Mouse (Mus musculus): ENCODE measurements around the gene Gm10192. TPM values are rescaled to one million over a fixed set of nuclear protein-coding genes. Genes with fewer than 3 reads are reported as not detected.
"Not testable (repeated sequence)": the region's sequence is repeated elsewhere in the genome, so short reads cannot be mapped to it uniquely, and the experiment has no call there.

Gene Gm10192
- polyA plus RNA-seq (2012; fragmentation: generic; extraction: Trizol): not detected
- long read RNA-seq, experiment 1: 0 reads
- long read RNA-seq, experiment 2: 0 reads

GRCm38 (mm10) chr4:97183066-97183465 is at the start of gene Gm10192:
Gene Gm10192 (minus strand): TSS chr4:97183166.
- H3K4me3 ChIP-seq (ENCODE audit: insufficient read depth, poor library complexity, severe bottlenecking); H3ac ChIP-seq (ENCODE audit: control insufficient read depth, insufficient read length, low read depth); H3K36me3 ChIP-seq (ENCODE audit: control insufficient read depth, insufficient read depth); H3K79me2 ChIP-seq (ENCODE audit: control insufficient read depth, insufficient read depth); H3K27me3 ChIP-seq (ENCODE audit: control insufficient read depth, insufficient read depth, insufficient read length); H3K79me3 ChIP-seq (ENCODE audit: low read depth): not testable (repeated sequence)

DNA sequence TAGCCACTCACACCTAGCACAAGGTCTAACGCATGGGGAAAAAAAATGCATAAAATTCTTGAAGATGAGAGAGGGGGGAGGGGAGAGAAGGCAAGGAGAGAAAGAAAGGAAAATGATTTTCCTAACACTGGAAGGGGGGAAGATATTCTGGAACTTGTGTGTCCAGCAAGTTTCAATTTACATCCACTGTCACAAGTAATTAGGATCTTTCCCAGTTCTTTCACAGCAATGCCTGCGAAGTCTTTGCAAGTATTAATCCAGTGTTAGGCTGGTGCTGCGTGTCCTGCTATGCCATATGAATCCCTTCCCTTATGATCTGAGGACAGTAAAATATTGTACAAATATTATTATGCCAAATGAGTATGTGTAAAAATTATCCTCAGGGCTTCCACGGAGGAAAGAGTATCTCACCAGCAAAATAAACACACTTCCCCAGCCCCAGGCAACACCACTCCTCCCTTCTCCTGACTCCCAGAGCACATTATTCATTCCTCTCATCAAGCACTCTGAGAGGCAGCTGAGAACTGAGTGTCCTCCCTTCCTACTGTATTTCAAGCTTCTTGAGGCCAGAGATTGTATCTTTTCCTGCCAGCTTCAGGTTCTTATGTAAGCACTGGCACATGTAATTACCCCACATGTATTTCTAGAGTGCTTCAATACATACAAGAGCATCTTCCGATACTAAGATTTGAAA is 47.6 kb upstream of the Gm10192 start:
- no peak overlapping the region for H3K4me3 ChIP-seq (ENCODE audit: insufficient read depth, poor library complexity, severe bottlenecking)
- no peak overlapping the region for H3ac ChIP-seq (ENCODE audit: control insufficient read depth, insufficient read length, low read depth)
- TF ChIP-seq MYOG (IDR thresholded peaks at IDR 0.05; ENCODE audit: control insufficient read depth, extremely low read depth, insufficient read length) (no peak), MYOD1 (IDR thresholded peaks at IDR 0.05; ENCODE audit: control insufficient read depth, insufficient read length, low read depth) (no peak), MAX (IDR thresholded peaks at IDR 0.05) (no peak), CTCF (IDR thresholded peaks at IDR 0.05; ENCODE audit: control insufficient read depth, insufficient read depth, insufficient read length) (no peak), FOSL1 (IDR thresholded peaks at IDR 0.05; ENCODE audit: insufficient read depth, low read length, poor library complexity, severe bottlenecking) (no peak), CEBPB (IDR thresholded peaks at IDR 0.05; ENCODE audit: low read depth) (no peak), USF1 (IDR thresholded peaks at IDR 0.05; ENCODE audit: low read depth) (no peak)
- H3K36me3 ChIP-seq (ENCODE audit: control insufficient read depth, insufficient read depth): no peaks in the 10 kb centered on the region
- no peaks in the 10 kb centered on the region for H3K27me3 ChIP-seq (ENCODE audit: control insufficient read depth, insufficient read depth, insufficient read length)
- H3K79me2 ChIP-seq (ENCODE audit: control insufficient read depth, insufficient read depth): no peaks in the 10 kb centered on the region
- H3K79me3 ChIP-seq (ENCODE audit: low read depth): no peaks in the 10 kb centered on the region

DNA sequence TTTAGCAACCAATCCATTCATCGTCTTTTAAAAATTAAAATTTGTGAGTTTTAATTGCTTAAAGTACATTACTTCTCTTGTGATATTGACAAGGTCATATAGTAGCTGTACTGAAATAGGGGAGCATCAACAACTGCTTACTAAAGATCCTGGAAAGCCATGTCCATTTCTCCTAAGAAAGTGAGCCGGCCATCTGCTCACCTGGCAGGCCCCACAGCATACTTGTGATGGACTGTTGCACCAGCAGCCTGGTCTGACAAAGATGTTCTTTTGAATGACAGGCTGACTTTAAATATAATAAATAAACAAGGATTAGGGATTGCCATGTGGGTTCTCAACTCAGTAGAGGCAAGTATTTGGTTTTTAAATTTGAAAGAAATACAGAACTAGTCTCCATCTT is 36.7 kb upstream of the Gm10192 start:
- no peaks in the 10 kb centered on the region for H3K36me3 ChIP-seq (ENCODE audit: control insufficient read depth, insufficient read depth)

DNA sequence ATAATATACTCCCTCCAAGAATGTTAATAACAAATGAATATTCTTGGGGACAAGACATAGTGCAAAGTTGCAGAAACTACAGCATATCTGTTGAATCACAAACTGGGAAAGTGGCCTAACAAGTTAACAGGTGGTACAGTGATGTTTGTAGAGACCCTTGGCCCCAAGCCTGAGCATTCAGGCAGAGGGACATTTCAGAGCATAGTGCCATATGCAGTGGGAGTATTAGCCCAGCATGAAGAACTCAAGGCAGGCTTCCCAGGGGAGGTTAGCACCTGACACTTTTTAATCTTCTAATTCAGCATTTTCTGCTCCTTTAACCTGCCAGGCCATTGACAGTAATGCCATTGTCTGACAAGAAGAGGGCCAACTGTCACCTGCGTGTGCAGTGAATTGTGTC is 34.9 kb upstream of the Gm10192 start:
- no peaks in the 10 kb centered on the region for H3K79me3 ChIP-seq (ENCODE audit: low read depth)
- no peaks in the 10 kb centered on the region for H3K27me3 ChIP-seq (ENCODE audit: control insufficient read depth, insufficient read depth, insufficient read length)
- no peak overlapping the region for H3ac ChIP-seq (ENCODE audit: control insufficient read depth, insufficient read length, low read depth)
- H3K4me3 ChIP-seq (ENCODE audit: insufficient read depth, poor library complexity, severe bottlenecking): no peak overlapping the region
- no peak for TF ChIP-seq MYOD1 (IDR thresholded peaks at IDR 0.05; ENCODE audit: control insufficient read depth, insufficient read length, low read depth)
- TF ChIP-seq FOSL1 (IDR thresholded peaks at IDR 0.05; ENCODE audit: insufficient read depth, low read length, poor library complexity, severe bottlenecking): no peak
- no peak for TF ChIP-seq CTCF (IDR thresholded peaks at IDR 0.05; ENCODE audit: control insufficient read depth, insufficient read depth, insufficient read length)
- TF ChIP-seq CEBPB (IDR thresholded peaks at IDR 0.05; ENCODE audit: low read depth): no peak
- TF ChIP-seq MAX (IDR thresholded peaks at IDR 0.05): no peak
- TF ChIP-seq MYOG (IDR thresholded peaks at IDR 0.05; ENCODE audit: control insufficient read depth, extremely low read depth, insufficient read length): no peak
- no peak for TF ChIP-seq USF1 (IDR thresholded peaks at IDR 0.05; ENCODE audit: low read depth)
- no peaks in the 10 kb centered on the region for H3K79me2 ChIP-seq (ENCODE audit: control insufficient read depth, insufficient read depth)
- no peaks in the 10 kb centered on the region for H3K36me3 ChIP-seq (ENCODE audit: control insufficient read depth, insufficient read depth)

More for the DNA sequence above, 36.7 kb upstream of the Gm10192 start:
- Histone ChIP-seq H3K79me3 (ENCODE audit: low read depth) (no peaks in the 10 kb centered on the region), H3K79me2 (ENCODE audit: control insufficient read depth, insufficient read depth) (no peaks in the 10 kb centered on the region), H3ac (ENCODE audit: control insufficient read depth, insufficient read length, low read depth) (no peak overlapping the region), H3K4me3 (ENCODE audit: insufficient read depth, poor library complexity, severe bottlenecking) (no peak overlapping the region), H3K27me3 (ENCODE audit: control insufficient read depth, insufficient read depth, insufficient read length) (no peaks in the 10 kb centered on the region)
- TF ChIP-seq CTCF (IDR thresholded peaks at IDR 0.05; ENCODE audit: control insufficient read depth, insufficient read depth, insufficient read length): no peak
- TF ChIP-seq FOSL1 (IDR thresholded peaks at IDR 0.05; ENCODE audit: insufficient read depth, low read length, poor library complexity, severe bottlenecking): no peak
- TF ChIP-seq MYOD1 (IDR thresholded peaks at IDR 0.05; ENCODE audit: control insufficient read depth, insufficient read length, low read depth): no peak
- TF ChIP-seq MAX (IDR thresholded peaks at IDR 0.05): no peak
- TF ChIP-seq MYOG (IDR thresholded peaks at IDR 0.05; ENCODE audit: control insufficient read depth, extremely low read depth, insufficient read length): no peak
- TF ChIP-seq USF1 (IDR thresholded peaks at IDR 0.05; ENCODE audit: low read depth): no peak
- no peak for TF ChIP-seq CEBPB (IDR thresholded peaks at IDR 0.05; ENCODE audit: low read depth)

DNA sequence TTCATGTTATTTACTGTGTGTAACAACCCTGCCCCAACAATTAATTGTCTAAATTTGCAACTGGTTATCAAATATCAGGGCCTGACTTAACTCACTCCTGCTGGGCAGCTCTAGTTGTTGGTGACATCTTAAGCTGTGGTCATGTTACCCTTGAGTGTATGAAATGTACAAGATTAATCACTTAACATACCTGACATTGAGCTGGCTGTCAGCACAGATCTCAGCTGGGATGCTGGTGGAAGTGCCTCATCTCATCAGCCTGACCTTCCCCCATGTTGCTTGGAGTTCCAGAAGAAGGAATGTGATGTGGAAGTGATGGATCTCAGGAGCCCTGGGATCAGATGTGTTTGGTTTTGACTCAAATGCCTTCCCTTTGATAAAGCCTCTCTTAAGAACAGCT is 29.5 kb upstream of the Gm10192 start:
- Histone ChIP-seq H3K36me3 (ENCODE audit: control insufficient read depth, insufficient read depth) (no peaks in the 10 kb centered on the region), H3K79me3 (ENCODE audit: low read depth) (no peaks in the 10 kb centered on the region), H3K79me2 (ENCODE audit: control insufficient read depth, insufficient read depth) (no peaks in the 10 kb centered on the region), H3K4me3 (ENCODE audit: insufficient read depth, poor library complexity, severe bottlenecking) (no peak overlapping the region), H3K27me3 (ENCODE audit: control insufficient read depth, insufficient read depth, insufficient read length) (no peaks in the 10 kb centered on the region), H3ac (ENCODE audit: control insufficient read depth, insufficient read length, low read depth) (no peak overlapping the region)
- TF ChIP-seq MAX (IDR thresholded peaks at IDR 0.05) (no peak), CTCF (IDR thresholded peaks at IDR 0.05; ENCODE audit: control insufficient read depth, insufficient read depth, insufficient read length) (no peak), CEBPB (IDR thresholded peaks at IDR 0.05; ENCODE audit: low read depth) (no peak), FOSL1 (IDR thresholded peaks at IDR 0.05; ENCODE audit: insufficient read depth, low read length, poor library complexity, severe bottlenecking) (no peak), MYOD1 (IDR thresholded peaks at IDR 0.05; ENCODE audit: control insufficient read depth, insufficient read length, low read depth) (no peak), MYOG (IDR thresholded peaks at IDR 0.05; ENCODE audit: control insufficient read depth, extremely low read depth, insufficient read length) (no peak)

DNA sequence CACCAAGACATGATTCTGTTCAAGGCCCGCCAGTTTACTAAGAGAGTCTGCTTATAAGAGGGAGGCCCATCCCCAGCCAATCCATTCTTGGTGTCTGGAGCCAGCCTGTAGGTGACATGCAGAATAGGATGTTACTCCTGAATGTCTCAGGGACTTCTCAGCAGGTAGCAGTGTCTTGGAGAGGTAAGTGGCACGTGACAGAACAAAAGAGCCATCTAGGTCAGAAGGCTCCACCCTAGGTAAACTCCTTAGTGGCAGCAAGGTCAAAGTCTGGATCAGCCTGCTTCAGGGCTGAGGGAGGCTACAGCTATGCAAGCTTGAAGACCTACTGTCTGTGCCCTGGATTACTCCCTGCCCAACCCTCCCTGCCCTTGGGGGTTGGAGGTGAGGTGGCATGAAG is 20.0 kb upstream of the Gm10192 start:
- not testable (repeated sequence) for H3K4me3 ChIP-seq (ENCODE audit: insufficient read depth, poor library complexity, severe bottlenecking); H3K27me3 ChIP-seq (ENCODE audit: control insufficient read depth, insufficient read depth, insufficient read length); H3K36me3 ChIP-seq (ENCODE audit: control insufficient read depth, insufficient read depth); H3K79me2 ChIP-seq (ENCODE audit: control insufficient read depth, insufficient read depth); H3K79me3 ChIP-seq (ENCODE audit: low read depth); H3ac ChIP-seq (ENCODE audit: control insufficient read depth, insufficient read length, low read depth)
